Mouse (Mus musculus): ENCODE results near the gene Necab3.

The Necab3 gene

GRCm38 (mm10) chr2:154543567-154544347 lies 14.9 kb downstream of the Necab3 start:
- DNase-seq (ENCODE audit: low read depth, low spot score): no peak

GRCm38 (mm10) chr2:154541630-154542029 lies 17.1 kb downstream of the Necab3 start:
- DNase-seq (ENCODE audit: low read depth, low spot score): no peak

GRCm38 (mm10) chr2:154539720-154540119 lies 19.0 kb downstream of the Necab3 start:
- DNase-seq (ENCODE audit: low read depth, low spot score): peak; percentile 36

GRCm38 (mm10) chr2:154538710-154539109 lies 20.0 kb downstream of the Necab3 start:
- no peak for DNase-seq (ENCODE audit: low read depth, low spot score)

- no peak for DNase-seq (ENCODE audit: low read depth, low spot score)
Observed at GRCm38 (mm10) chr2:154538310-154538709, 20.4 kb downstream of the Necab3 start.

- no peak for DNase-seq (ENCODE audit: low read depth, low spot score)
Observed at GRCm38 (mm10) chr2:154534704-154535270, 23.9 kb downstream of the Necab3 start.

- no peak for DNase-seq (ENCODE audit: low read depth, low spot score)
Observed at GRCm38 (mm10) chr2:154532888-154533287, 25.8 kb downstream of the Necab3 start.

- DNase-seq (ENCODE audit: low read depth, low spot score): no peak
Observed at GRCm38 (mm10) chr2:154526531-154526930, 32.2 kb downstream of the Necab3 start.

GRCm38 (mm10) chr2:154525285-154525684 lies 33.4 kb downstream of the Necab3 start:
- no peak for DNase-seq (ENCODE audit: low read depth, low spot score)

- no peak for DNase-seq (ENCODE audit: low read depth, low spot score)
Observed at GRCm38 (mm10) chr2:154522334-154522733, 36.4 kb downstream of the Necab3 start.

GRCm38 (mm10) chr2:154521449-154521848 lies 37.2 kb downstream of the Necab3 start:
- no peak for DNase-seq (ENCODE audit: low read depth, low spot score)

- no peak for DNase-seq (ENCODE audit: low read depth, low spot score)
Observed at GRCm38 (mm10) chr2:154517424-154517823, 41.3 kb downstream of the Necab3 start.

- no peak for DNase-seq (ENCODE audit: low read depth, low spot score)
Observed at GRCm38 (mm10) chr2:154516944-154517343, 41.7 kb downstream of the Necab3 start.

GRCm38 (mm10) chr2:154510141-154510540 lies 48.5 kb downstream of the Necab3 start:
- no peak for DNase-seq (ENCODE audit: low read depth, low spot score)

- DNase-seq (ENCODE audit: low read depth, low spot score): no peak
Observed at GRCm38 (mm10) chr2:154508450-154508849, 50.2 kb downstream of the Necab3 start.

- no peak for DNase-seq (ENCODE audit: low read depth, low spot score)
Observed at GRCm38 (mm10) chr2:154507566-154508283, 51.0 kb downstream of the Necab3 start.

- no peak for DNase-seq (ENCODE audit: low read depth, low spot score)
Observed at GRCm38 (mm10) chr2:154507076-154507475, 51.6 kb downstream of the Necab3 start.

- no peak for DNase-seq (ENCODE audit: low read depth, low spot score)
Observed at GRCm38 (mm10) chr2:154500758-154501157, 57.9 kb downstream of the Necab3 start.

GRCm38 (mm10) chr2:154499717-154500247 lies 58.9 kb downstream of the Necab3 start:
- no peak for DNase-seq (ENCODE audit: low read depth, low spot score)

- no peak for DNase-seq (ENCODE audit: low read depth, low spot score)
Observed at GRCm38 (mm10) chr2:154498571-154498970, 60.1 kb downstream of the Necab3 start.

GRCm38 (mm10) chr2:154495021-154495420 lies 63.7 kb downstream of the Necab3 start:
- DNase-seq (ENCODE audit: low read depth, low spot score): no peak
